Mouse (Mus musculus): ENCODE results near the gene Ptx3.
A peak's percentile ranks its signal among the peaks of the same experiment; 100 is the strongest.
"Not testable (repeated sequence)": the region's sequence is repeated elsewhere in the genome, so short reads cannot be mapped to it uniquely, and the experiment has no call there.

Ptx3 gene

DNA sequence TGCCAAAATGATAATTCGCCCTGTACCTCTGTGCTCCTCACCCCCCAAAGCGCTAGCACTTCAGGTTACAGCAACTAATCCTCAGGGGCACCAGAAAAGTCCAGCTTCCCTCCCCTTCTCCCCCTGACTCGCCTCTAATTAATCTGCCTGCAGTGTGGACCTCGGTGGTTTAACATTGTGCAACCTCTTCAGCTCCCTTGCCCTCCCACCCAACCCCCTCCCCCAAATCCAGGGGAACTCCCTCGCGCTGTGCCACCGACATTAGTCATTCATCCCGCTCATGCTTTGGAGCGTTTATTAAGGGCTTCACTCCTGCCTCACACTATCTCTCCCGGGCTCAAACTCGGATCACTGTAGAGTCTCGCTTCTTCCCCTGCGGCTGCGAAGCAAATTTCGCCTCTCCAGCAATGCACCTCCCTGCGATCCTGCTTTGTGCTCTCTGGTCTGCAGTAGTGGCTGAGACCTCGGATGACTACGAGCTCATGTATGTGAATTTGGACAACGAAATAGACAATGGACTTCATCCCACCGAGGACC is at the start of gene Ptx3:
Gene Ptx3 (plus strand): TSS at position 256 of the 537 bp plus-strand sequence.
- peak; percentile 86 for DNase-seq

DNA sequence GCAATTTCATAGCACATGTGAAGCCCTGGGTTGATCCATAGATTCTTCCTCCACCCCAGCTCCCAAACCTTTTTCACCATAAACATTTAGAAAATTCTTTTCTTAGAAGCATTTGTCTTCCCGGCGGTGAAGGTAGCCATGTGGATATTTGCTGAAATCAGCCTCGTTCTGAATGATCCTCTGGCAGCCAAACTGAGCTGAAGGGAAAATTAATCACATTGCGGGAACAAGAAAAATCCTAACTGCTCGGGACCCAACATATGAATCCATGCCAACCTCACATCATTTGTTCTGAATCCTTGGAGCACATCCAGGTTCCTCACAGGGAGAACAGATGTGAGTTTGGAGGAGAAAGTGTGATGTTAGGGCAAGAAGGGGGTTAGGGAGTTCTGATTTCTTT is 46.8 kb upstream of the Ptx3 start:
- peak; percentile 88 for DNase-seq

DNA sequence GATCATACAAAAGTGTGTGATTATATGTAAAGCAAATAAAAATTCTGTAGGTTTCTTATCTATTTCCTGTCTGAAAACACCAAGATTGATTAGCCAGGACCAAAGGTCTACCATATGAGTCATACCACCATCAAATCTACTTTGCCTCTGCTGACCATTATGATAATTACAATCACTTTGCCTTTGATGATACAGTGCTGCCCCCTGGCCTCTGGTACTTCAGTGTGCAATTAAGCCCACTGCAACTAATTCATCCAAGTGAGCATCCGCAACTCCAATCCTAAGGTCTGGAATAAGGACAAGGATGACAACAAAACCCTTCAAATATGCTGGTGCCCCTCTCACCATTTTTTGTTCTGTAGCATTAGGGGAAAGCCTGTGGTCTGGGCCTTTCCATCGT is 40.1 kb upstream of the Ptx3 start:
- DNase-seq: no peak

DNA sequence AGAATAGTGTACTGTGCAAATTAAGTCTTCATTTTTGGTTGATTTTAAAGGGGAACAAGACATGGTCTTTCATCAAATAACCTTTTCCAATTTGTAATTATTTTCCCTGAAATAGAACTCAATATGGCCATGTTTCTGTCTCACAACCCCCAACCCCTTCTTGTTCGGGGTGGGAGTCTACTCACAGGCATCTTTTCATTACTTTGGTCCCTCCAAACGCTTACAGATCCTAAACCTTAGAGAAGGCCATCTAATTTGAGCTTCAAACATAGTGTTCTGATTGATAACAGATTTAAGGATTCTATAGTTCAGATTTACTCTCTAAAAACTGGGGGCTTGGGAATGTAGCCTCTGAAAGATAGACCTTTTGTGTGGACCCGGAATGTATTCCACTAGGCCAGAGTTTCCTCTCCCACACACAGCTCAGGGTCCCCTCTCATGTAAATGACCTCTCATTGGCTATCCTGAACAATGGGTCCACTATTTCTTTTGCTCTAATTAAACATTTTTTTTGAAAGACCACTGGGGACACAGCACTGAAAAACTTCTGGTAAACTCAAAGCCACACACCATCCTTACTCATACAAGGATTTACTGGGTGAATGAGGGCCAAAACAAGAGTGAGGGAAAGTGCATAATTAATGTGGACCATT is 25.7 kb upstream of the Ptx3 start:
- peak; percentile 16 for DNase-seq

DNA sequence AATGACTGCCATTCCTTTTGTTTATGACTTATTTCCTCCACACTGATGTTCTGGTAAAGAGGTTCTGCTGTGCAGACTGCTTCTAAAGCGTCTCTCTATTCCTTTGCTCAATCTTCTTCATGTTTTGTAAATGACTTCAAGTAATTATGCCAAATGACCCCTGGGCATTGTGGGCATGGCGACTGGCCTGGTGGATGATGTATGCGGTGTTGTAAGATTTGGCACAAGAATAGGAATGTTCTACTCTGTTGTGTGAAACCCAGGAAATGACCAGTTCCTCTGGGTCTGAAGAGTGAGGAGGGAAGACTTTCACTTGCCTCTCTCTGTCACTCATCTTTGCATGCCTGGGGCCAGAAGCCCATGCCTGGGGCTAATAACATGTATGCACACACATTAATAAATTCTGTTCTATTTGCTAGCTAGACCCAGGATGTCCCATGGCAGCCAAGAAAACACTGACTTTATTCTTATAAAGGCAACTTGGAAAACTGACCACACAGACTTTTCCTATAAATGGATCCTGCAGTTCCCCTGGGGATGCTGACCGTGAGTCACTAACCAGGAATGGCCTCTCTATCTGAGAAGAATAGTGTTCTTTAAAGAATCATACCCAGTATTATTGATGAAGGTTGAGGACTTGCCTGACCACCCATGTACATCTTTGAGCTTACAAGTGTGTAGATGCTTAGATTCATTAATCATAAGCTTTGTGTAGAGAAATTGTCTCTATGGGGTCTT is 10.7 kb upstream of the Ptx3 start:
- DNase-seq: no peak

DNA sequence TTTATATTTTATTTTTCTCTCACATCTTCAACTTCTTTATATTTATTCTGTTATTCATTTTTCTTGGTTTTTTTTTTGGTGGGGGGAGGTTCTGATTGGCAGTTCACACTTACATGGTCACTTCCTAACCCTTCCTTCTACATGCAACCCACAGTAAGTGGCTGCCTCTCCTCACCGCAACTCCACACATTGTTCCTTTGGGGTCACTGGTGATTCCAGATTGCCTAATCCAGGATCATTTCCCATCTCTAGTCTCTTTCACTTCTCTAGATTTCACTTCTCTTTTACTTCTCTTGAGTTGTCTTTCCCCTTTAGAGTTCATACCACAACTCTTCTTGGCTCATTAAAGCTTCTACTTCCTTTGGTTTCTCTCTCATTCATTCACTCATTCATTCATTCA is 6.2 kb upstream of the Ptx3 start:
- no peak for DNase-seq

DNA sequence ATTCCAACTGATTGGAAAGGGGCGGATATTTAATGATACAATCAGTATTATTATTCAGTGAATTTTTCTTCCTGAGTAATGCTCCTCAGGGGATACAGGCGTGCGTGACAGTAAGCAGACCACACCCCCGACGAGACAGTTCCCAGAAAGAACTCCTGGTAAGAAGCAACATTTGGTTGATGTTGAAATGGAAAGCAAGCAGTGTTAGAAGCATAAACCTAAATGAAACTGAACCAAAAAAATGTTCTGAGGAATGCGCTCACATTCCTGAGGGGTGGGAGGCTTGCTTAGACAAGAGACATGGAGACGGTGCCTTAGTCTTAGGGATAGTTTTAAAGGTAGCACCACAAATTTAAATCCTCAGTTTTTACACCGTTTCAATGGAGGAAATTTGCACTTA is 4.0 kb upstream of the Ptx3 start:
- peak; percentile 89 for DNase-seq

DNA sequence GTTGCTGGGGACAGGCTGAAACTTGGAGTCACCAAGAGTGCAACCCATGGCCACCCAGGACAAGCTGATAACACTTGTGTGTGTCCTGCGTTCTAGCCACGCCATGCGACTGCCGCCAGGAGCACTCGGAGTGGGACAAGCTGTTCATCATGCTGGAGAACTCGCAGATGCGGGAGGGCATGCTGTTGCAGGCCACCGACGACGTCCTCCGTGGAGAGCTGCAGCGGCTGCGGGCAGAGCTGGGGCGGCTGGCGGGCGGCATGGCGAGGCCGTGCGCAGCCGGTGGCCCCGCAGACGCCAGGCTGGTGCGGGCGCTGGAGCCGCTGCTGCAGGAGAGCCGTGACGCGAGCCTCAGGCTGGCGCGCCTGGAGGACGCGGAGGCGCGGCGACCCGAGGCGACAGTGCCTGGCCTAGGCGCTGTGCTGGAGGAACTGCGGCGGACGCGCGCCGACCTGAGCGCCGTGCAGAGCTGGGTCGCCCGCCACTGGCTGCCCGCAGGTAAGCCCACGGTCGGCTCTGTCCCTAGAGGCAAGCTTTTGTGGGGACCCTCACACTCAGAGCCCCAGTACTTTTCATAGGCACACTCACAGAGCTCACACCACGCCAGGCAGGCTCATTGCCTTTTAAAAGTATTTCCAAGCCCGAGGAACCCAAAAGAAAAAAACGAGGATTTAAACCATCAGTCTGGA is 988 bp downstream of the Ptx3 start:
- peak; percentile 91 for DNase-seq

DNA sequence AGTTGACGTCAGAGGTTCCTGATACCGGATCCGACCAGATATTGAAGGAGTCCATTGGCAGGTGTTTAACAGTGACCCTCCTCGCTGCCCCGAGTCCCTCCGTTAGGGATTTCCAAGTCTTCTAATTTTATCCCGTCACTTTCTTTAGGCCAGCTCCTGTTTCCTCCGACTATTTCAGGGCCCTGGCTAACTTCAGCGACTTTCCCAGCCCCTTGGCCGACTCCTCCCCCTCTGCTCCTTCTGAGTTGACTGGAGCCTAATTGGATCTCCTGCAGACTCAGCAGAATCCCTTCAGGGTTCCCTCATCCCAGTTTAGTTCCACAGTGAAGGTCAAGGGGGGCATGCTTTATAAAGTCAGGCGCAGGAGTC is 1.5 kb downstream of the Ptx3 start:
- DNase-seq: peak; percentile 91

GRCm38 (mm10) chr3:66224931-66225537 is 5.3 kb downstream of the Ptx3 start:
- DNase-seq: peak; percentile 94

DNA sequence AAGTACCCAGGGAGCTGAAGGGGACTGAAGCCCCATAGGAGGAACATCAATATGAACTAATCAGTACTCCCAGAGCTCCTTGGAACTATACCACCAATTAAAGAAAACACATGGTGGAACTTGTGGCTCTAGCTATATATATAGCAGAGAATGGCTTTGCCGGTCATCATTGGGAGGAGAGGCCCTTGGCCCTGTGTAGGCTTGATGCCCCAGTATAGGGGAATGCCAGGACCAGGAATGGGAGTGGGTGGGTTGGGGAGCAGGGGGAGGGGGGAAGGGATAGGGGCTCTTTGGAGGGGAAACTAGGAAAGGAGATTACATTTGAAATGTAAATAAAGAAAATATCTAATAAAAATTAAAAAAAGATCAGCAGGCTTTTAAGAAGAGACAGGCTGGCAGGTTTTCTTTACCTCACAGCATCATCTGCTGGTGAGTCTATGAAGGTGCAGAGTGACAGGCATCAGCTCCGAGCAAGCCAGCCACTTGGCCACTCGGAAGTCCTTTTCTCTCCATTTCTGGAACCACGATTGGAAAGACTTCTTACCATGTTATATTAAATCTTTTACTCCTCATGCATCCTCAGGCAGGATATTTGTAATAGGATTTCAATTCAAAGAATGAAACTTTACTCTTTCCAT is 16.6 kb downstream of the Ptx3 start:
- DNase-seq: not testable (repeated sequence)

DNA sequence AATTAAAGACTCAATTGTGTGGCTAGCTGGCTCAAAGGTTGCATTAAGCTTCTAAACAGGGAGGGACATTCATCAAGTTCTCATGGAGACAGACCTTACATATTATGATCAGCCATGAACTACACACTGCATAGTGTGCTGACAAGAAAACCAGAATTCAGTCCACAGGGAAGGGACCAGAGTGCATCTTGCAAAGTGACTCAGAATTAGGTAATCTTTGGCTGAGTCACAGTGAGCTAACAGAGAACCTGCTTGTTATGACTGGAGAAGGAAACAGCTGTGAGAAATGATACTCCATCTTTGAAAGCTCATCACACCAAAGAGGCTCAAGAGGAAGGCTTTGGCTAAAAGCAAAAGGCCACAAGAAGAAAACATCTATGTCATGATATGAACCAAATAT is 20.8 kb downstream of the Ptx3 start:
- DNase-seq: peak; percentile 87

DNA sequence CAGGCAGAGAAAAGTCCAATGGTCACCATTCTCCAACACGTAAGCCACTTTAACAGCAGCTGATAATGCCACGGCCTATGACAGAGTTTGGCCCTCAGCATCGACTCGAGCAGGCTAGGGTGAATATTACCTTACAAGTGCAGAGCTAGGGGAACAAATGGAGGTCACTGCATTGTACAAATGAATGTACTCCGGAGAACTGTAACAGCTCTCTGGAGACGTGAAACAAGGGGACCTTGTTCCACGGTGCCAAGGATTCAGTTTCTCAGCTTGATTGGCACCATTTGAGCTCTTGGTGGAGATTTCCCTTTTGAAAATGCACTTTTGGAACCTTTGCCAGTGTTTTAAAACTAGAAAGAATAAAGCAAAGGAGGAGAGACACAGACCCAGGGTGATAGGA is 32.1 kb downstream of the Ptx3 start:
- DNase-seq: peak; percentile 55

DNA sequence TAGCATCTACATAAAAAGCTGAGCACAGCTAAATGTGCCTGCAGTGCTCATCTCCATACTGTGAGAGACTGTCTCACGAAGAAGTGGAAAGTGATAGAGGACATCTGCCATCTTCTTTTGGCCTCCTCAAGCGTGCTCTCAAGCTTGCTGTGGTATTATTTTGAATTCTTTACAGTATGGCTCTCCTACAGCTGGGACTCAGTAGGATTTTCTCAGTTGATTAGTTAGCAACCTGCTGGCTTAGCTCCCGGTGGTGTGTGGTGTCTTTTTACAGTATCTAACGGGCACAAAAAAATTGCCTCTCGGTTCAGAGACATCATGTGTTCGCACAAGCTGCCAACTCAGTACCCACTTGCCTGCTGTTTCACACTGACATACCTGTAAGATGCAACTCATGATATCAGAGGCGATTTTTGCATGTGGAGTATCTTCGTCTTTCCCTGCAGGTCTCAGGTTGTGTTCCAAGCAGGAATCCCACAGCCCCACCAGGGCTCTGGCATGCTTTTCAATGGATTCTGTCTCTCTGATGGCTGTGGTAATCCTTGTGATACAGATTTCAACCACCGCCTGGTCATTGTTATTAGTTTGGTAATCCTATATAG is 34.9 kb downstream of the Ptx3 start:
- DNase-seq: peak; percentile 49

DNA sequence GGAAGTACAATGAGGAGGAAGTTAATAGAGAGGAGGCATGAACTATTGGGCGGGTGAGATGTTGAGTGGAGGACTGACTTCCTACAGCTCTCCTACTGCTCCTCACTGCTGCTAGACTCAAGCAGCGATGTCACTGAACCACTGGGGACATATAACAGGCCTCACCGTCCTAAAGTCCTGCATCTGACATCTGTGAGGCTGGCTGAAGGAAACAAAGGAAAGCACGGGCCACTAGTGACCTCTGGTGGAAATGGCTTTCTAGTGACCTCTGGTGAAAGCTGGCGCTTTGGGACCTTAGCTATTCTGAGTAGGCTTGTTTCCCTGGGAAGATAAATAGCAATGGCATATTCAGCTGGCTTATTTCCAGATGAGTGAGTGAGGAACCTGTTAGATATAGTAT is 42.6 kb downstream of the Ptx3 start:
- peak; percentile 80 for DNase-seq

DNA sequence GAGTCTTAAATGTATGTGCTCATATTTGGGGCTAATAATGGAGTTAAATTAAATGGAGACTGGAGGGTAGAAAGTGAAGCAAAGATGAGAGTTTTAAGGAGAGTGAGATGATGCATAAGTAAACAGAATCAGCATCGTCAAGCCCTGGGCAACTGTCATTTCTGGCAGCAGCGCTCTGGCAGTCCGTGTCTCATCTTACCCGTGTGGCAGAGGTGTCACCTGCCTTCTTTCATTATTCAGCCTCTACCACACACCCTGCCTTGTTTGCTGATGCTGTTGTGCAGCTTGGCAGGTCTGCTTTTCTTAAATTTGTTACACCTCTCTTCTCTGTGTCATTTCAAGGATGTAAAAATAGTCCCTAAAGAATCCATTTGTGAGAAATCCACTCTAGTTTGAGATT is 43.6 kb downstream of the Ptx3 start:
- DNase-seq: no peak

Data from heart, adult 11 months (tissue).